2 mouse cellular contexts compared by ENCODE assay signal in the genomic region with DNA sequence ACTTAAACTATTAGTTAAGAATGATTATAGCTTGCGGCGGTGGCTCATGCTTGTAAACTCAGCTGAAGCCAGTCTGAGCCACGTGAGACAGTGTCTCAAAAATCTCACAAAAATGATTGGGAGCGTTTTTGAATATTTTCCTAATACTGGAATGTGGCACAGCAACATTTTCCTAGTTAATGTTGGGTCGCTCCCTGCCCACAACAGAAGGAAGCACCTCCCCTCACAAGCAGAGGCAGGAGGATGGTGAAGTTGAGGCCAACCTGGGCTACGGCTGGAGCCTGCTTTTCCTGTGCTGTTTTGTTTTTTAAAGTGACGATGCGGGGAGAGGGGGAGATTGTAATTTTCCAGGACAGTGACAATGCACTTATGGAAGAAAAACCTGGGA.
TF ChIP-seq lines count a peak whose summit lies in the region.

No protein-coding gene starts in this region.

TF ChIP-seq in CH12.LX, 34 proteins besides CTCF, POLR2A, EP300 and RAD21 (continued from another document):
- TF ChIP-seq MYC (IDR thresholded peaks at IDR 0.05; ENCODE audit: low read depth, low read length) (0 out of 2 replicates have a peak, but pooled peaks have one; percentile 63), BHLHE40 (IDR thresholded peaks at IDR 0.05; ENCODE audit: low read depth, low read length) (0 out of 2 replicates have a peak, but pooled peaks have one; percentile 15)

TF ChIP-seq in myocyte, 11 proteins besides CTCF, POLR2A, EP300 and RAD21 (continued from another document):
- TF ChIP-seq SRF (IDR thresholded peaks at IDR 0.05; ENCODE audit: control insufficient read depth, insufficient read length, low read depth) (no peak), MYOG (IDR thresholded peaks at IDR 0.05; ENCODE audit: control insufficient read depth in 1 of 3, insufficient read depth in 1 of 3, insufficient read length in 2 of 3, low read depth in 2 of 3) (no peak), TCF12 (IDR thresholded peaks at IDR 0.05; ENCODE audit: insufficient read depth, poor library complexity, severe bottlenecking) (no peak), REST (IDR thresholded peaks at IDR 0.05; ENCODE audit: insufficient read depth, insufficient read length) (no peak), MYOD1 (IDR thresholded peaks at IDR 0.05; ENCODE audit: control insufficient read depth in 1 of 3, insufficient read length in 2 of 3, low read depth in 2 of 3) (no peak)
